Comparison of ENCODE assay signal across 9 mouse cellular contexts in the genomic region with DNA sequence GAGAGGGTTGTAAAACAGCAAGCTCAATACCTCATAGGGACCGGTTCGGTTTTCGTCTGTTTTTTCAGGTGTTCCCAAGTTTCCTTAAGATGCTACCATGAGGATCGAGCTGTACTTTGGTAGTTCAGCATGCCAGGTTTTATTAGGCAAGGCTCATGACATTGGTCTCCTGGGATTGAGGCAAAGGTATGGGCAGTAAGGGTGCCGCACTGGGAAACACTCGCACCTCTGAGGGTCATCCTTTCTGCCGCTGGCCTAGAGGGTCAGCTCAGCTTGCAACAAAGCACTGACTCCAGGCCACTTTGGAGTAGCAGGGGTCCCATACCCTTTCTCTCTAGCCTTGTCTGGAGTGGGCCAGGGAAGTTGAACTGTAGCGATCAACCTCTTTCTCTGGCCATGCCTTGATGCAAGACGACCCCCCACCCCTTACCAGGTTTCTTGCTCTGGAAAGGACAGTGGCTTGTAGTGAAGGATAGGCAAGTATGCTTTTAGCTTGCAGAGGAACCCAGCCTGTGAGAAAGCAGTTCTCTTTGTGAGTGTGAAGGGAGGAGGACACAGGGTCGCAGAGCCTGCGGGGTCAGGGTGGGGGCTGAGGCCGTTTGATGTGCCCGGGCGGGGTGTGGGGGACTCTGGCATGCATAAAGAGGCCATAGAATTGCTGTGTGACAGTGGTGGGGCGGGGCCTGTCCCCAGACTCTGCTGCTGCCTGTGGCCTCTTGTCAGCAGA. TPM values are rescaled to one million over a fixed set of nuclear protein-coding genes. Genes with fewer than 3 reads are reported as not detected.
DNase-seq lines count a peak whose midpoint lies in the region; ATAC-seq and TF ChIP-seq lines count a peak whose summit lies in the region.
"Had no signal": no experiment of that assay in that cellular context is flagged by ENCODE, and none has a peak within 500 bp of the region (broad histone marks: within the 10 kb centered on the region; RNA-seq: fewer than 3 reads in every experiment).

No protein-coding gene starts in this region.

- no peak overlapping the region for H3K4me2 ChIP-seq in forebrain, embryonic 16.5 days (ENCODE audit: low read length)
- H3K4me2 ChIP-seq in liver, embryonic 13.5 days, result peak overlapping the region; percentile 28; the same call in 1 of the 2 replicates
- no peak overlapping the region for H3K4me2 ChIP-seq in stomach, embryonic 15.5 days

- H3K27ac ChIP-seq in spleen, adult 2 months (ENCODE audit: insufficient read depth, low read length), result peak overlapping the region; percentile 22; the same call in 1 of the 2 replicates
- no peak overlapping the region for H3K27ac ChIP-seq in forebrain, embryonic 16.5 days (ENCODE audit: low read length)
- peak overlapping the region; percentile 67 for H3K27ac ChIP-seq in liver, embryonic 13.5 days
- H3K27ac ChIP-seq in stomach, embryonic 15.5 days, result no peak overlapping the region
- H3K27ac ChIP-seq in cerebellum, adult 2 months (ENCODE audit: insufficient read depth, low read length), result no peak overlapping the region
- H3K27ac ChIP-seq: macrophage had no signal

- no peak overlapping the region for H3K4me3 ChIP-seq in spleen, adult 2 months (ENCODE audit: extremely low read depth, insufficient read depth, insufficient read length)
- H3K4me3 ChIP-seq in forebrain, embryonic 16.5 days (replicated peaks; ENCODE audit: low read length), result no peak overlapping the region
- H3K4me3 ChIP-seq in liver, embryonic 13.5 days (replicated peaks), result no peak overlapping the region
- H3K4me3 ChIP-seq in stomach, embryonic 15.5 days (replicated peaks), result no peak overlapping the region
- no peak overlapping the region for H3K4me3 ChIP-seq in cerebellum, adult 2 months (replicated peaks; ENCODE audit: insufficient read depth, low read depth, low read length)

- 73% methylated on average over 15 of the region's 15 CpGs for WGBS in spleen, adult 2 months
- WGBS in forebrain, embryonic 16.5 days, result 9% methylated on average over 15 of the region's 15 CpGs
- 35% methylated on average over 15 of the region's 15 CpGs for WGBS in liver, embryonic 13.5 days (ENCODE audit: insufficient replicate concordance)
- WGBS in stomach, embryonic 15.5 days, result 38% methylated on average over 15 of the region's 15 CpGs
- 54% methylated on average over 15 of the region's 15 CpGs for WGBS in cerebellum, adult 2 months

- H3K36me3 ChIP-seq in spleen, adult 2 months (ENCODE audit: control insufficient read depth, insufficient read depth, low read length), result no peaks in the 10 kb centered on the region
- H3K36me3 ChIP-seq in forebrain, embryonic 16.5 days (ENCODE audit: control insufficient read depth, insufficient read depth), result no peaks in the 10 kb centered on the region
- no peaks in the 10 kb centered on the region for H3K36me3 ChIP-seq in liver, embryonic 13.5 days
- no peaks in the 10 kb centered on the region for H3K36me3 ChIP-seq in stomach, embryonic 15.5 days

- no peak overlapping the region for H3K9ac ChIP-seq in forebrain, embryonic 16.5 days (replicated peaks; ENCODE audit: low read depth, low read length)
- H3K9ac ChIP-seq in liver, embryonic 13.5 days, result no peak overlapping the region; the same call in 1 of the 2 replicates
- no peak overlapping the region for H3K9ac ChIP-seq in stomach, embryonic 15.5 days

- H3K4me1 ChIP-seq in spleen, adult 2 months (ENCODE audit: control insufficient read depth, insufficient read depth, insufficient read length), result no peaks in the 10 kb centered on the region
- peaks cover 20% of the 10 kb centered on the region for H3K4me1 ChIP-seq in forebrain, embryonic 16.5 days (replicated peaks; ENCODE audit: control insufficient read depth, insufficient read depth, low read length)
- H3K4me1 ChIP-seq in liver, embryonic 13.5 days (replicated peaks), result peaks cover 63% of the 10 kb centered on the region
- peaks cover 13% of the 10 kb centered on the region for H3K4me1 ChIP-seq in stomach, embryonic 15.5 days
- H3K4me1 ChIP-seq in cerebellum, adult 2 months (ENCODE audit: control insufficient read depth, insufficient read depth, low read length), result no peaks in the 10 kb centered on the region; the same call in 1 of the 2 replicates

- no peak for DNase-seq in spleen, adult 2 months (ENCODE audit: low read depth in 1 of 2, low spot score in 2 of 2)
- DNase-seq in spleen, postnatal 14 days (ENCODE audit: low spot score in 2 of 2), result no peak
- no peak for DNase-seq in liver, embryonic 13.5 days
- DNase-seq in gastrocnemius, postnatal 14 days, result no peak
- no peak for DNase-seq in cerebellum, adult 2 months

- TF ChIP-seq POLR2A in spleen, adult 2 months (IDR thresholded peaks at IDR 0.05; ENCODE audit: low read depth, low read length), result no peak
- no peak for TF ChIP-seq POLR2A in cerebellum, adult 2 months (IDR thresholded peaks at IDR 0.05; ENCODE audit: borderline replicate concordance, insufficient read depth, low read length)

- H3K9me3 ChIP-seq in forebrain, embryonic 16.5 days (ENCODE audit: control insufficient read depth, low read length), result no peaks in the 10 kb centered on the region
- H3K9me3 ChIP-seq in liver, embryonic 13.5 days (replicated peaks), result no peaks in the 10 kb centered on the region
- H3K9me3 ChIP-seq in stomach, embryonic 15.5 days, result no peaks in the 10 kb centered on the region

- no peak for TF ChIP-seq CTCF in spleen, adult 2 months (IDR thresholded peaks at IDR 0.05; ENCODE audit: extremely low read depth, insufficient read depth, insufficient read length, insufficient replicate concordance)
- TF ChIP-seq CTCF in cerebellum, adult 2 months (IDR thresholded peaks at IDR 0.05; ENCODE audit: borderline replicate concordance, insufficient read depth, low read depth, low read length), result no peak

- no peaks in the 10 kb centered on the region for H3K27me3 ChIP-seq in spleen, adult 2 months (ENCODE audit: control insufficient read depth, insufficient read depth, low read length)
- H3K27me3 ChIP-seq in forebrain, embryonic 16.5 days (replicated peaks; ENCODE audit: control insufficient read depth, insufficient read depth, low read length), result no peaks in the 10 kb centered on the region
- H3K27me3 ChIP-seq in liver, embryonic 13.5 days, result peaks cover 11% of the 10 kb centered on the region; the same call in 1 of the 2 replicates
- H3K27me3 ChIP-seq in stomach, embryonic 15.5 days (replicated peaks), result no peaks in the 10 kb centered on the region
- H3K27me3 ChIP-seq in cerebellum, adult 2 months (ENCODE audit: control insufficient read depth, insufficient read depth, low read length), result no peaks in the 10 kb centered on the region
- H3K27me3 ChIP-seq: Patski had no signal

- peak; percentile 22; the same call in 1 of the 2 replicates for ATAC-seq in forebrain, embryonic 16.5 days
- ATAC-seq in liver, embryonic 13.5 days (ENCODE audit: low read depth), result peak; percentile 27
- ATAC-seq in stomach, embryonic 15.5 days (ENCODE audit: insufficient read depth, low FRiP score, low read depth), result 0 out of 2 replicates have a peak, but pooled peaks have one; percentile 23
- ATAC-seq: Patski had no signal

- intact Hi-C loops in gastrocnemius, postnatal 14 days (cut with DNase I; ENCODE audit: low total_unique reads), result no loop called here

RNA-seq across cellular contexts. Expression of a gene that starts 9.2 kb away (rescaled TPM):
- 23.9 and 28.0 TPM in 2 replicates for polyA plus RNA-seq in spleen, adult 2 months (2012; rRNA removed)
- polyA plus RNA-seq in forebrain, embryonic 16.5 days (2015; fragmentation: Nextera tagmentation; extraction: Ambion mirVana), result 2.0 and 2.1 TPM in 2 replicates
- polyA plus RNA-seq in liver, embryonic 13.5 days (2015; fragmentation: Nextera tagmentation; extraction: Ambion mirVana), result 2.6 and 2.7 TPM in 2 replicates
- polyA plus RNA-seq in stomach, embryonic 15.5 days (2015; fragmentation: Nextera tagmentation; extraction: Ambion mirVana), result 5.5 and 6.0 TPM in 2 replicates
- 1 to 10 TPM; 1.0 to 1.1 TPM for total RNA-seq in gastrocnemius, postnatal 14 days (2021)
- 4.3 and 4.5 TPM in 2 replicates for polyA plus RNA-seq in cerebellum, adult 2 months (2012; rRNA removed)

RNA-seq across cellular contexts. Expression of a gene that starts 35.5 kb away (rescaled TPM):
- polyA plus RNA-seq in spleen, adult 2 months (2012; rRNA removed), result 33.1 and 33.5 TPM in 2 replicates
- polyA plus RNA-seq in forebrain, embryonic 16.5 days (2015; fragmentation: Nextera tagmentation; extraction: Ambion mirVana), result 12.5 and 13.5 TPM in 2 replicates
- polyA plus RNA-seq in liver, embryonic 13.5 days (2015; fragmentation: Nextera tagmentation; extraction: Ambion mirVana), result 9.5 and 10.2 TPM in 2 replicates
- polyA plus RNA-seq in stomach, embryonic 15.5 days (2015; fragmentation: Nextera tagmentation; extraction: Ambion mirVana), result 20.4 and 24.4 TPM in 2 replicates
- total RNA-seq in gastrocnemius, postnatal 14 days (2021), result 10 to 100 TPM; 65.1 to 65.8 TPM
- polyA plus RNA-seq in cerebellum, adult 2 months (2012; rRNA removed), result 17.6 and 18.6 TPM in 2 replicates

Comparison
In these comparisons a context has a peak if more than half of its experiments do, and no peak if none do; other contexts are left out.
1. H3K27ac ChIP-seq: peak in spleen, adult 2 months (single experiment) and liver, embryonic 13.5 days (single experiment); none in forebrain, embryonic 16.5 days (single experiment), stomach, embryonic 15.5 days (single experiment) and cerebellum, adult 2 months (single experiment).
2. Peak in every context shown above with its lines, with median percentiles within 50 percentile points of each other: ATAC-seq.